Mouse (Mus musculus): ENCODE measurements around the gene Bpifb2.
"Not testable (repeated sequence)": the region's sequence is repeated elsewhere in the genome, so short reads cannot be mapped to it uniquely, and the experiment has no call there.

The Bpifb2 gene

GRCm38 (mm10) chr2:153874745-153875144, at the start of gene Bpifb2:
Bpifb2 (plus strand) TSS chr2:153875045.
- in situ Hi-C loops (cut with MboI; ENCODE audit: unreplicated experiment in 2 of 2) = no loop called here

GRCm38 (mm10) chr2:153825900-153826299, 48.9 kb upstream of the Bpifb2 start:
- in situ Hi-C loops (cut with MboI; ENCODE audit: unreplicated experiment in 2 of 2) = not testable (repeated sequence)

- in situ Hi-C loops (cut with MboI; ENCODE audit: unreplicated experiment in 2 of 2) = no loop called here
Observed at GRCm38 (mm10) chr2:153827171-153827830, 47.5 kb upstream of the Bpifb2 start.

GRCm38 (mm10) chr2:153828704-153829103, 46.1 kb upstream of the Bpifb2 start:
- in situ Hi-C loops (cut with MboI; ENCODE audit: unreplicated experiment in 2 of 2) = no loop called here

GRCm38 (mm10) chr2:153833291-153833690, 41.6 kb upstream of the Bpifb2 start:
- in situ Hi-C loops (cut with MboI; ENCODE audit: unreplicated experiment in 2 of 2) = no loop called here

- in situ Hi-C loops (cut with MboI; ENCODE audit: unreplicated experiment in 2 of 2) = no loop called here
Observed at GRCm38 (mm10) chr2:153842854-153843253, 32.0 kb upstream of the Bpifb2 start.

- in situ Hi-C loops (cut with MboI; ENCODE audit: unreplicated experiment in 2 of 2) = no loop called here
Observed at GRCm38 (mm10) chr2:153848389-153848788, 26.5 kb upstream of the Bpifb2 start.

GRCm38 (mm10) chr2:153850351-153851029, 24.4 kb upstream of the Bpifb2 start:
- in situ Hi-C loops (cut with MboI; ENCODE audit: unreplicated experiment in 2 of 2) = no loop called here

- in situ Hi-C loops (cut with MboI; ENCODE audit: unreplicated experiment in 2 of 2) = no loop called here
Observed at GRCm38 (mm10) chr2:153851030-153851360, 23.9 kb upstream of the Bpifb2 start.

- in situ Hi-C loops (cut with MboI; ENCODE audit: unreplicated experiment in 2 of 2) = no loop called here
Observed at GRCm38 (mm10) chr2:153853544-153853943, 21.3 kb upstream of the Bpifb2 start.

GRCm38 (mm10) chr2:153859581-153859980, 15.3 kb upstream of the Bpifb2 start:
- in situ Hi-C loops (cut with MboI; ENCODE audit: unreplicated experiment in 2 of 2) = no loop called here

- in situ Hi-C loops (cut with MboI; ENCODE audit: unreplicated experiment in 2 of 2) = no loop called here
Observed at GRCm38 (mm10) chr2:153860315-153860714, 14.5 kb upstream of the Bpifb2 start.

- in situ Hi-C loops (cut with MboI; ENCODE audit: unreplicated experiment in 2 of 2) = no loop called here
Observed at GRCm38 (mm10) chr2:153860715-153861114, 14.1 kb upstream of the Bpifb2 start.

GRCm38 (mm10) chr2:153861960-153862359, 12.9 kb upstream of the Bpifb2 start:
- in situ Hi-C loops (cut with MboI; ENCODE audit: unreplicated experiment in 2 of 2) = no loop called here

- in situ Hi-C loops (cut with MboI; ENCODE audit: unreplicated experiment in 2 of 2) = no loop called here
Observed at GRCm38 (mm10) chr2:153870984-153871383, 3.9 kb upstream of the Bpifb2 start, which contains the start of gene Sun5. Sun5 (minus strand) TSS chr2:153871084.

- in situ Hi-C loops (cut with MboI; ENCODE audit: unreplicated experiment in 2 of 2) = no loop called here
Observed at GRCm38 (mm10) chr2:153899111-153899510, 24.3 kb downstream of the Bpifb2 start.

GRCm38 (mm10) chr2:153900088-153900487, 25.2 kb downstream of the Bpifb2 start, which contains the start of gene Bpifb6:
Bpifb6 (plus strand) TSS chr2:153900388.
- in situ Hi-C loops (cut with MboI; ENCODE audit: unreplicated experiment in 2 of 2) = no loop called here

GRCm38 (mm10) chr2:153902726-153903125, 27.9 kb downstream of the Bpifb2 start:
- in situ Hi-C loops (cut with MboI; ENCODE audit: unreplicated experiment in 2 of 2) = no loop called here

- in situ Hi-C loops (cut with MboI; ENCODE audit: unreplicated experiment in 2 of 2) = no loop called here
Observed at GRCm38 (mm10) chr2:153906626-153907025, 31.8 kb downstream of the Bpifb2 start.

- in situ Hi-C loops (cut with MboI; ENCODE audit: unreplicated experiment in 2 of 2) = no loop called here
Observed at GRCm38 (mm10) chr2:153914151-153914550, 39.3 kb downstream of the Bpifb2 start.

- in situ Hi-C loops (cut with MboI; ENCODE audit: unreplicated experiment in 2 of 2) = no loop called here
Observed at GRCm38 (mm10) chr2:153917930-153918329, 43.1 kb downstream of the Bpifb2 start, which contains the start of gene Bpifb3. Bpifb3 (plus strand) TSS chr2:153918230.

GRCm38 (mm10) chr2:153921246-153921645, 46.4 kb downstream of the Bpifb2 start:
- in situ Hi-C loops (cut with MboI; ENCODE audit: unreplicated experiment in 2 of 2) = loop anchor here in 1 of 2 experiments (10.0 kb wide), 1 partner anchor 256 kb away; no protein-coding TSS in a partner anchor
